Mouse (Mus musculus) E14TG2a.4 (cell line): ENCODE measurements around the gene Pltp.

Experiments used
- H3K27me3 ChIP-seq: 2 replicates; pipeline ENCODE4 v1.6.1; 2014; ENCODE audit warnings: low read length, control low read depth; ENCODE audit not compliant: insufficient read depth
- H3K36me3 ChIP-seq: 2 replicates; pipeline ENCODE4 v1.6.1; 2014; ENCODE audit warnings: low read length, control low read depth; ENCODE audit not compliant: insufficient read depth
- H3K4me1 ChIP-seq: replicated peaks from 2 replicates; pipeline ENCODE4 v1.6.1; 2014; ENCODE audit warnings: low read depth, low read length, control low read depth
- H3K4me3 ChIP-seq: replicated peaks from 2 replicates; pipeline ENCODE4 v1.5.1; 2014; ENCODE audit warnings: mild to moderate bottlenecking, low read length
- H3K9me3 ChIP-seq: 2 replicates; pipeline ENCODE4 v1.6.1; 2014; ENCODE audit warnings: low read length, control low read depth
- CTCF ChIP-seq: conservative IDR thresholded peaks from 2 replicates; pipeline ENCODE4 v1.5.1; 2014; ENCODE audit warnings: low read length
- NANOG ChIP-seq: IDR thresholded peaks from 2 replicates; pipeline ENCODE4 v1.6.1; 2014; ENCODE audit warnings: borderline replicate concordance, low read length, mixed read lengths
- POU5F1 ChIP-seq: IDR thresholded peaks from 2 replicates; pipeline ENCODE4 v1.6.1; 2014; ENCODE audit warnings: low read length, borderline replicate concordance

The Pltp gene

GRCm38 (mm10) chr2:164828437-164828836 is 29.1 kb downstream of the Pltp start, which contains the start of gene Spata25:
Gene Spata25 (minus strand): TSS chr2:164828537.
- TF ChIP-seq CTCF (no peak), POU5F1 (no peak)

GRCm38 (mm10) chr2:164827146-164827850 is 30.2 kb downstream of the Pltp start:
- no peaks in the 10 kb centered on the region for H3K27me3 ChIP-seq
- TF ChIP-seq NANOG (no peak), CTCF (no peak), POU5F1 (no peak)
- H3K9me3 ChIP-seq = no peaks in the 10 kb centered on the region
- H3K4me3 ChIP-seq = peak overlapping the region; percentile 93
- peaks cover 86% of the 10 kb centered on the region for H3K4me1 ChIP-seq
- peaks cover 56% of the 10 kb centered on the region for H3K36me3 ChIP-seq

More at GRCm38 (mm10) chr2:164828437-164828836, 29.1 kb downstream of the Pltp start, which contains the start of gene Spata25:
- Histone ChIP-seq H3K36me3 (peaks cover 56% of the 10 kb centered on the region), H3K4me1 (peaks cover 94% of the 10 kb centered on the region), H3K27me3 (no peaks in the 10 kb centered on the region), H3K9me3 (no peaks in the 10 kb centered on the region), H3K4me3 (peak within 1 kb of the TSS; percentile 93)

GRCm38 (mm10) chr2:164825521-164825920 is 32.0 kb downstream of the Pltp start:
- Histone ChIP-seq H3K9me3 (no peaks in the 10 kb centered on the region), H3K36me3 (peaks cover 66% of the 10 kb centered on the region), H3K4me1 (peaks cover 89% of the 10 kb centered on the region), H3K4me3 (peak overlapping the region; percentile 93), H3K27me3 (no peaks in the 10 kb centered on the region)
- no peak for TF ChIP-seq NANOG
- no peak for TF ChIP-seq CTCF
- no peak for TF ChIP-seq POU5F1

GRCm38 (mm10) chr2:164823969-164824368 is 33.5 kb downstream of the Pltp start:
- peak; percentile 54; the same call in 1 of the 2 replicates for TF ChIP-seq NANOG
- no peak for TF ChIP-seq CTCF
- TF ChIP-seq POU5F1 = no peak
- Histone ChIP-seq H3K9me3 (no peaks in the 10 kb centered on the region), H3K36me3 (peaks cover 77% of the 10 kb centered on the region), H3K27me3 (no peaks in the 10 kb centered on the region), H3K4me3 (peak overlapping the region; percentile 93), H3K4me1 (peaks cover 89% of the 10 kb centered on the region)

- peak overlapping the region; percentile 93 for H3K4me3 ChIP-seq
- peaks cover 72% of the 10 kb centered on the region for H3K36me3 ChIP-seq
- H3K27me3 ChIP-seq = no peaks in the 10 kb centered on the region
- no peaks in the 10 kb centered on the region for H3K9me3 ChIP-seq
- TF ChIP-seq NANOG (no peak), POU5F1 (no peak), CTCF (no peak)
- H3K4me1 ChIP-seq = peaks cover 89% of the 10 kb centered on the region
Measured at GRCm38 (mm10) chr2:164823181-164823585, 34.3 kb downstream of the Pltp start.

GRCm38 (mm10) chr2:164822636-164823165 is 34.8 kb downstream of the Pltp start, which contains the start of gene Zswim1:
Gene Zswim1 (plus strand): TSS chr2:164822686.
- Histone ChIP-seq H3K36me3 (peaks cover 68% of the 10 kb centered on the region), H3K4me3 (peak within 1 kb of the TSS; percentile 93), H3K9me3 (no peaks in the 10 kb centered on the region), H3K4me1 (peaks cover 89% of the 10 kb centered on the region), H3K27me3 (no peaks in the 10 kb centered on the region)
- no peak for TF ChIP-seq NANOG
- no peak for TF ChIP-seq CTCF
- no peak for TF ChIP-seq POU5F1

- H3K27me3 ChIP-seq = no peaks in the 10 kb centered on the region
- peak overlapping the region; percentile 93 for H3K4me3 ChIP-seq
- no peak for TF ChIP-seq NANOG
- no peak for TF ChIP-seq POU5F1
- TF ChIP-seq CTCF = no peak
- H3K4me1 ChIP-seq = peaks cover 89% of the 10 kb centered on the region
- H3K36me3 ChIP-seq = peaks cover 51% of the 10 kb centered on the region
- no peaks in the 10 kb centered on the region for H3K9me3 ChIP-seq
Measured at GRCm38 (mm10) chr2:164821060-164821459, 36.5 kb downstream of the Pltp start.

GRCm38 (mm10) chr2:164817703-164818102 is 39.8 kb downstream of the Pltp start:
- Histone ChIP-seq H3K4me3 (peak overlapping the region; percentile 18; the same call in 1 of the 2 replicates), H3K9me3 (no peaks in the 10 kb centered on the region), H3K4me1 (peaks cover 89% of the 10 kb centered on the region), H3K27me3 (no peaks in the 10 kb centered on the region), H3K36me3 (peaks cover 58% of the 10 kb centered on the region)
- no peak for TF ChIP-seq NANOG
- no peak for TF ChIP-seq CTCF
- no peak for TF ChIP-seq POU5F1
